Mouse (Mus musculus): ENCODE data around the gene Sec14l1. TPM values are rescaled to one million over a fixed set of nuclear protein-coding genes. Genes with fewer than 3 reads are reported as not detected.
A peak's percentile ranks its signal among the peaks of the same experiment; 100 is the strongest.

Gene Sec14l1
- total and polyA plus RNA-seq, 3 experiments: 42.0 to 55.9 TPM; not detected in 1

GRCm38 (mm10) chr11:117150467-117150966, 35.5 kb downstream of the Sec14l1 start:
- Histone ChIP-seq H3K9me3 (replicated peaks; ENCODE audit: insufficient read depth, low read length) (no peaks in the 10 kb centered on the region), H3K79me2 (ENCODE audit: control insufficient read depth, insufficient read depth, low read length, poor library complexity) (no peaks in the 10 kb centered on the region), H3K9ac (ENCODE audit: control insufficient read depth, low read depth, low read length, poor library complexity, severe bottlenecking) (no peak overlapping the region), H3K27me3 (ENCODE audit: control insufficient read depth in 1 of 2, insufficient read depth in 2 of 2, low read length in 2 of 2) (no peaks in the 10 kb centered on the region), H3K27ac (ENCODE audit: control insufficient read depth, low read depth, low read length) (peak overlapping the region; percentile 75), H3K4me1 (ENCODE audit: control insufficient read depth in 1 of 2, insufficient read depth in 2 of 2, low read length in 2 of 2) (peaks cover 25 to 43% of the 10 kb centered on the region in 2 experiments), H3K4me3 (ENCODE audit: control insufficient read depth in 1 of 2, insufficient read depth in 1 of 2, low read depth in 2 of 2, low read length in 2 of 2) (no peak overlapping the region), H3K36me3 (ENCODE audit: control insufficient read depth in 1 of 2, insufficient read depth in 2 of 2, low read length in 2 of 2) (peaks cover 0 to 38% of the 10 kb centered on the region in 2 experiments; a peak in 3 of 4 replicates)
- peak; percentile 66 for DNase-seq (ENCODE audit: low read depth, low spot score)
- no peak for TF ChIP-seq BHLHE40 (IDR thresholded peaks at IDR 0.05; ENCODE audit: borderline replicate concordance, low read depth, low read length)
- no peak for TF ChIP-seq NELFE (IDR thresholded peaks at IDR 0.05; ENCODE audit: low read depth, low read length)
- TF ChIP-seq POLR2AphosphoS2 (IDR thresholded peaks at IDR 0.05; ENCODE audit: low read length): no peak
- no peak for TF ChIP-seq CHD2 (IDR thresholded peaks at IDR 0.05; ENCODE audit: low read length)
- TF ChIP-seq POLR2AphosphoS5 (IDR thresholded peaks at IDR 0.05; ENCODE audit: borderline replicate concordance, low read depth, low read length): no peak
- no peak for TF ChIP-seq NRF1 (IDR thresholded peaks at IDR 0.05; ENCODE audit: insufficient read depth, low read depth, low read length, poor library complexity, severe bottlenecking)
- TF ChIP-seq POLR2A (IDR thresholded peaks at IDR 0.05; ENCODE audit: control insufficient read depth in 1 of 2, insufficient read depth in 1 of 2, low read depth in 1 of 2, low read length in 2 of 2, poor library complexity in 1 of 2): no peak
- TF ChIP-seq USF2 (IDR thresholded peaks at IDR 0.05; ENCODE audit: borderline replicate concordance in 1 of 2, insufficient read depth in 1 of 2, low read depth in 1 of 2, low read length in 2 of 2): no peak
- TF ChIP-seq JUND (IDR thresholded peaks at IDR 0.05; ENCODE audit: low read depth, low read length): no peak
- TF ChIP-seq MYB (IDR thresholded peaks at IDR 0.05; ENCODE audit: low read depth, low read length): no peak
- peak; percentile 60; the same call in 1 of the 2 replicates for TF ChIP-seq MYC (IDR thresholded peaks at IDR 0.05; ENCODE audit: low read depth, low read length)
- no peak for TF ChIP-seq ZKSCAN1 (IDR thresholded peaks at IDR 0.05; ENCODE audit: low read depth, low read length)
- no peak for TF ChIP-seq KAT2A (conservative IDR thresholded peaks at IDR 0.05; ENCODE audit: low read depth, low read length)
- peak; percentile 52; the same call in 1 of the 2 replicates for TF ChIP-seq SIN3A (IDR thresholded peaks at IDR 0.05; ENCODE audit: low read length)
- TF ChIP-seq GABPA (IDR thresholded peaks at IDR 0.05; ENCODE audit: low read depth, low read length): no peak
- no peak for TF ChIP-seq MAFK (IDR thresholded peaks at IDR 0.05; ENCODE audit: borderline replicate concordance, low read depth, low read length)
- peak; percentile 64; the same call in 1 of the 2 replicates for TF ChIP-seq GATA1 (IDR thresholded peaks at IDR 0.05; ENCODE audit: low read depth, low read length)
- peak; percentile 56 for TF ChIP-seq TAL1 (IDR thresholded peaks at IDR 0.05; ENCODE audit: low read length)
- peak; percentile 86 for TF ChIP-seq ETS1 (IDR thresholded peaks at IDR 0.05; ENCODE audit: low read depth, low read length)
- TF ChIP-seq ZNF384 (IDR thresholded peaks at IDR 0.05; ENCODE audit: low read depth, low read length): no peak
- TF ChIP-seq CHD1 (IDR thresholded peaks at IDR 0.05; ENCODE audit: low read depth, low read length): no peak
- 0 out of 2 replicates have a peak, but pooled peaks have one; percentile 45 for TF ChIP-seq RCOR1 (IDR thresholded peaks at IDR 0.05; ENCODE audit: low read depth, low read length)
- TF ChIP-seq USF1 (IDR thresholded peaks at IDR 0.05; ENCODE audit: low read depth, low read length): no peak; the same call in 1 of the 2 replicates
- TF ChIP-seq MAZ (IDR thresholded peaks at IDR 0.05; ENCODE audit: low read depth, low read length): no peak
- TF ChIP-seq CTCF (IDR thresholded peaks at IDR 0.05 in 2 of 3, conservative IDR thresholded peaks at IDR 0.05 in 1 of 3; ENCODE audit: control insufficient read depth in 1 of 3, insufficient read depth in 1 of 3, low read depth in 2 of 3, low read length in 3 of 3, poor library complexity in 1 of 3, severe bottlenecking in 1 of 3): no peak
- TF ChIP-seq RAD21 (IDR thresholded peaks at IDR 0.05; ENCODE audit: low read depth, low read length): no peak
- peak; percentile 62 to 72 for TF ChIP-seq EP300 (IDR thresholded peaks at IDR 0.05; ENCODE audit: low read depth in 1 of 2, low read length in 2 of 2)
- peak; percentile 53 for TF ChIP-seq TCF12 (IDR thresholded peaks at IDR 0.05; ENCODE audit: low read depth, low read length)
- TF ChIP-seq TBP (IDR thresholded peaks at IDR 0.05; ENCODE audit: low read depth, low read length): no peak
- no peak for TF ChIP-seq ELF1 (IDR thresholded peaks at IDR 0.05; ENCODE audit: low read depth, low read length)
- TF ChIP-seq E2F4 (IDR thresholded peaks at IDR 0.05; ENCODE audit: borderline replicate concordance, low read depth, low read length): no peak
- no peak for TF ChIP-seq ZMIZ1 (IDR thresholded peaks at IDR 0.05; ENCODE audit: low read depth, low read length)
- TF ChIP-seq HCFC1 (IDR thresholded peaks at IDR 0.05; ENCODE audit: low read depth, low read length): no peak
- no peak for TF ChIP-seq SMC3 (IDR thresholded peaks at IDR 0.05; ENCODE audit: low read depth, low read length)
- TF ChIP-seq MAX (IDR thresholded peaks at IDR 0.05; ENCODE audit: low read length): 0 out of 2 replicates have a peak, but pooled peaks have one; percentile 42
- peak; percentile 80 for TF ChIP-seq MXI1 (IDR thresholded peaks at IDR 0.05; ENCODE audit: low read depth, low read length)
- TF ChIP-seq ZC3H11A (IDR thresholded peaks at IDR 0.05; ENCODE audit: low read depth, low read length): no peak
- TF ChIP-seq UBTF (IDR thresholded peaks at IDR 0.05; ENCODE audit: borderline replicate concordance, insufficient read depth, low read depth, low read length): no peak

Data from MEL (cell line).